Mouse (Mus musculus) thymus, postnatal 14 days (tissue): ENCODE results near the gene N4bp3.
A peak's percentile ranks its signal among the peaks of the same experiment; 100 is the strongest.
"Not testable (repeated sequence)": the region's sequence is repeated elsewhere in the genome, so short reads cannot be mapped to it uniquely, and the experiment has no call there.

ENCODE experiments used
- DNase-seq: peaks from one replicate; pipeline ENCODE4 v3.0.0; 2021

N4bp3 gene

GRCm38 (mm10) chr11:51627425-51627824 lies 23.2 kb downstream of the N4bp3 start:
- no peak for DNase-seq

- no peak for DNase-seq
Observed at GRCm38 (mm10) chr11:51625187-51625820, 25.3 kb downstream of the N4bp3 start.

GRCm38 (mm10) chr11:51622971-51623491 lies 27.6 kb downstream of the N4bp3 start:
- no peak for DNase-seq

- no peak for DNase-seq
Observed at GRCm38 (mm10) chr11:51621776-51622175, 28.9 kb downstream of the N4bp3 start.

- DNase-seq = no peak
Observed at GRCm38 (mm10) chr11:51620084-51620483, 30.6 kb downstream of the N4bp3 start.

GRCm38 (mm10) chr11:51619409-51620060 lies 31.1 kb downstream of the N4bp3 start, which contains the start of gene Nhp2:
TSS of gene Nhp2 (plus strand) at chr11:51619735.
- DNase-seq = peak; percentile 87

- no peak for DNase-seq
Observed at GRCm38 (mm10) chr11:51618894-51619408, 31.7 kb downstream of the N4bp3 start.

- DNase-seq = peak; percentile 85
Observed at GRCm38 (mm10) chr11:51617693-51618092, 32.9 kb downstream of the N4bp3 start.

- DNase-seq = not testable (repeated sequence)
Observed at GRCm38 (mm10) chr11:51616113-51616512, 34.5 kb downstream of the N4bp3 start.

- peak; percentile 75 for DNase-seq
Observed at GRCm38 (mm10) chr11:51615601-51616000, 35.0 kb downstream of the N4bp3 start.

GRCm38 (mm10) chr11:51615129-51615528 lies 35.5 kb downstream of the N4bp3 start:
- no peak for DNase-seq

- DNase-seq = no peak
Observed at GRCm38 (mm10) chr11:51614256-51614655, 36.4 kb downstream of the N4bp3 start.

GRCm38 (mm10) chr11:51609940-51610339 lies 40.7 kb downstream of the N4bp3 start:
- not testable (repeated sequence) for DNase-seq

- DNase-seq = peak; percentile 47
Observed at GRCm38 (mm10) chr11:51609266-51609909, 41.3 kb downstream of the N4bp3 start.

GRCm38 (mm10) chr11:51607096-51607738 lies 43.4 kb downstream of the N4bp3 start:
- no peak for DNase-seq

GRCm38 (mm10) chr11:51606447-51607095 lies 44.1 kb downstream of the N4bp3 start, which contains the start of gene Hnrnpab:
TSS of gene Hnrnpab (minus strand) at chr11:51606847.
- peak; percentile 97 for DNase-seq

GRCm38 (mm10) chr11:51605602-51606446 lies 44.8 kb downstream of the N4bp3 start:
- peak; percentile 91 for DNase-seq

GRCm38 (mm10) chr11:51602253-51602652 lies 48.4 kb downstream of the N4bp3 start:
- DNase-seq = no peak

- DNase-seq = no peak
Observed at GRCm38 (mm10) chr11:51597553-51597952, 53.1 kb downstream of the N4bp3 start.

- no peak for DNase-seq
Observed at GRCm38 (mm10) chr11:51595459-51596083, 55.1 kb downstream of the N4bp3 start.
